Mouse (Mus musculus) limb, embryonic 11.5 days (tissue): Measurements from ENCODE around the gene Atf6b. TPM values are rescaled to one million over a fixed set of nuclear protein-coding genes. Genes with fewer than 3 reads are reported as not detected.

Experiments used
- ATAC-seq: fragments of 200-750 bp; cut with Nextera tagmentation; 2 replicates; pipeline ENCODE4 v1.8.0; 2017; ENCODE audit warnings: low read depth; ENCODE audit not compliant: insufficient number of reproducible peaks, low FRiP score, low TSS enrichment
- DNase-seq: peaks from one replicate; pipeline ENCODE4 v3.0.0-alpha.2; 2015; ENCODE audit warnings: low spot score
- H3K27ac ChIP-seq: fragments of 300-500 bp; sonication (generic); replicated peaks from 2 replicates; pipeline ENCODE4 v1.5.1; 2014; ENCODE audit warnings: low read depth, mild to moderate bottlenecking, low read length
- H3K27me3 ChIP-seq: fragments of 300-500 bp; sonication (generic); 2 replicates; pipeline ENCODE4 v1.6.1; 2014; ENCODE audit warnings: mild to moderate bottlenecking, low read length, mixed read lengths; ENCODE audit not compliant: control insufficient read depth, insufficient read depth
- H3K36me3 ChIP-seq: fragments of 300-500 bp; sonication (generic); 2 replicates; pipeline ENCODE4 v1.6.1; 2014; ENCODE audit warnings: mild to moderate bottlenecking, low read length, moderate library complexity, mixed read lengths; ENCODE audit not compliant: control insufficient read depth, insufficient read depth
- H3K4me1 ChIP-seq: fragments of 300-500 bp; sonication (generic); 2 replicates; pipeline ENCODE4 v1.6.1; 2014; ENCODE audit warnings: low read length, mixed read lengths; ENCODE audit not compliant: control insufficient read depth, insufficient read depth
- H3K4me2 ChIP-seq: fragments of 300-500 bp; sonication (generic); 2 replicates; pipeline ENCODE4 v1.6.1; 2014; ENCODE audit warnings: low read depth, mild to moderate bottlenecking, moderate library complexity; ENCODE audit not compliant: severe bottlenecking
- H3K4me3 ChIP-seq: fragments of 300-500 bp; sonication (generic); 2 replicates; pipeline ENCODE4 v1.5.1; 2014; ENCODE audit warnings: low read depth, low read length
- H3K9ac ChIP-seq: fragments of 300-500 bp; sonication (generic); 2 replicates; pipeline ENCODE4 v1.6.1; 2014; ENCODE audit warnings: mild to moderate bottlenecking, low read length
- H3K9me3 ChIP-seq: fragments of 300-500 bp; sonication (generic); 2 replicates; pipeline ENCODE4 v1.6.1; 2016; ENCODE audit warnings: low read length; ENCODE audit not compliant: control insufficient read depth
- whole genome bisulfite sequencing: fragments of 180-500 bp; shearing (Covaris S2); extraction: QIAGEN DNeasy Blood & Tissue Kit; methylation state at CpG from one replicate; pipeline ENCODE4 v1.1.7; 2014; 5-methylcytosine and 5-hydroxymethylcytosine counted together
- polyA plus RNA-seq: library from polyadenylated mRNA; unstranded; fragments of >200 nt; fragmentation: Nextera tagmentation; extraction: Ambion mirVana; gene quantifications from 2 replicates; pipeline ENCODE4 v1.2.1, GENCODE M21; 2014

The Atf6b gene
- polyA plus RNA-seq, 1 experiment from 2014 or later = 63.4 TPM

DNA sequence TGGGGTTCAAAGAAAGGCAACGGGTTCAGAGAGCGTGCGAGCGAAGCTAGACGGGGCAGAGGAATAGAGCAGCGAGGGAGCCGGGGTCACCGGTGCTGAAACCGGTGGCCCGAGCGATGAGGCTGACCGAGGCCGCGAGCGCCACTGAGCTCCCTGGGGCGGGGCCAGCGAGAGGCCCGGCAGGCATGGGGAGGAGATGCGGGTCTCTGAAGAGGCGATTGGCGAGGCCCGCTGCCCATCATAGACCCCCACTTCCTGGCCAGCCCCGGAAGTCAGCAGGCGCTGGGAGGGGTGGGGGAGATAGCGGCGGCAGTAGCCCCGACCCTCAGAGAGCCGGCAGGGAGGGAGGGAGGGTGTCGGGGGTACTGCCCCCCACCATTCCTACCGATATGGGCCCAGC, 41.3 kb upstream of the Atf6b start:
- Histone ChIP-seq H3K4me2 (peak overlapping the region; percentile 93), H3K9me3 (no peaks in the 10 kb centered on the region), H3K36me3 (peaks cover 4% of the 10 kb centered on the region; the same call in 1 of the 2 replicates), H3K4me1 (peaks cover 16% of the 10 kb centered on the region), H3K27ac (peak overlapping the region; percentile 72; the same call in 1 of the 2 replicates), H3K4me3 (peak overlapping the region; percentile 96), H3K9ac (peak overlapping the region; percentile 89), H3K27me3 (no peaks in the 10 kb centered on the region)
- WGBS = under 1% methylated on average over 23 of the region's 30 CpGs
- DNase-seq (peak; percentile 97), ATAC-seq (peak; percentile 14)

DNA sequence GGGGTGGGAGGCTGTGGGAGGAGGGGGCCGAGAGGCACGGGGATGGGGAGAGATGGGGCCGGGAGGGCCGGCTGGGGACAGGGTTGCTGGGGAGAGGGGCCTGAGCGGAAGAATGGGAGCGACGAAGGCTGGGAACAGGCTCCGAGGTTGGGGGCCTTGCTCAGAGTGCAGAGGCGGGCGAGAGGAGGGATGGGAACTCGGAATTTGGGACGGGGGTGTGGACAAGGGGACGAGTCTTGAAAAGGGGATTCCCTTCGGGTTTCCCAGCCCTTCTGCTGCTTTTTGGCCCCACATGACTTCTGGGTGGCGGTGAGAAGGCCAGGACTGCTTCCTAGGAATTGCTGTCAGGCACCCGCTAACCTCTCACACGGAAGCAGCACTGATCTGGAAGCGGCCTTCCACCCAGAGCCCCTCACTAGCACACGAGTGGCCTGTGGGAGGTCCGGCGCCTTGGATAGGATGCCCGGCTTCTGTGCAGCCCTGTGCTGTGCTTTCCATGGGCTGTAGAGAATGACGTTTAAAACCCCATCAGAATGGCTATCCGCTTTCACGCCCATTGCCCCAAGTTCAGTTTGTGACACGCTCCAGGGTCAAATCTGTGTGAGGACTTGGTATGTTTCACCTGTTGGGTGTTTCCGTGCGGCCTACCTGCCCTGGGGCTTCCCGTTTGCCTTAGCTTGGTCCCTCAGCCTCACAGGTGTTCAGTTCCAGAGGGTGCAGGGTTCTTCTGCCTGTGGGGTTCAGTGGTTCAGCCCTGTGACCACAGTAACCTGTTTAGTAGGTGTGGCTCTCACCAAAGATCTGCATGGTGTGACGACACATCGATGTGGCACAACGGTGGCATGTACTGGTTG, 40.5 kb upstream of the Atf6b start:
- WGBS = 18% methylated on average over 31 of the region's 32 CpGs
- ATAC-seq (no peak), DNase-seq (no peak)
- peak overlapping the region; percentile 68; the same call in 1 of the 2 replicates for H3K27ac ChIP-seq
- H3K4me2 ChIP-seq = peak overlapping the region; percentile 93
- peak overlapping the region; percentile 96 for H3K4me3 ChIP-seq
- H3K4me1 ChIP-seq = peaks cover 16% of the 10 kb centered on the region
- H3K9ac ChIP-seq = peak overlapping the region; percentile 89
- peaks cover 8% of the 10 kb centered on the region; the same call in 1 of the 2 replicates for H3K36me3 ChIP-seq
- no peaks in the 10 kb centered on the region for H3K9me3 ChIP-seq
- no peaks in the 10 kb centered on the region for H3K27me3 ChIP-seq

DNA sequence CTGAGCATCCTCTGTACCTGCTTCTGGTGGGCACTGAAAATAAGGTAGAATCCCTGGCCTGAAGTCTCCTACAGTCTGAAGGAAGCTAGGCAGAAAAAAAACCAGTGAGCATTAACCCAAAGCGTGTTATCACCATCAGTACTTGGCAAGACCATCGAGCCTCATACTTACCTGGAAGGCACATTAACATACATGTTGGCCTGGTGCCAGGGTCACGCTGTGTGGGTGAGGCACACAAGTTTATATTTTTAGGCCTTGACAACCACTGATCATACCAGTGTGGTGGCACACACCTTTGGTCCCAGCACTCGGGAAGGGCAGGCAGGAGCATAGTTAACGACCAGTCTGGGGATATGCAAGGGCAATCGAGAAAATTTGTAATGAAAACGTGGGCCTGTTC, 38.9 kb upstream of the Atf6b start:
- no peak for ATAC-seq
- no peak for DNase-seq
- no peak overlapping the region for H3K4me2 ChIP-seq
- no peak overlapping the region for H3K4me3 ChIP-seq
- H3K36me3 ChIP-seq = peaks cover 18% of the 10 kb centered on the region
- 92% methylated on average over 7 of the region's 7 CpGs for WGBS
- H3K9me3 ChIP-seq = no peaks in the 10 kb centered on the region
- no peak overlapping the region for H3K9ac ChIP-seq
- no peak overlapping the region for H3K27ac ChIP-seq
- no peaks in the 10 kb centered on the region for H3K27me3 ChIP-seq
- H3K4me1 ChIP-seq = peaks cover 14% of the 10 kb centered on the region

DNA sequence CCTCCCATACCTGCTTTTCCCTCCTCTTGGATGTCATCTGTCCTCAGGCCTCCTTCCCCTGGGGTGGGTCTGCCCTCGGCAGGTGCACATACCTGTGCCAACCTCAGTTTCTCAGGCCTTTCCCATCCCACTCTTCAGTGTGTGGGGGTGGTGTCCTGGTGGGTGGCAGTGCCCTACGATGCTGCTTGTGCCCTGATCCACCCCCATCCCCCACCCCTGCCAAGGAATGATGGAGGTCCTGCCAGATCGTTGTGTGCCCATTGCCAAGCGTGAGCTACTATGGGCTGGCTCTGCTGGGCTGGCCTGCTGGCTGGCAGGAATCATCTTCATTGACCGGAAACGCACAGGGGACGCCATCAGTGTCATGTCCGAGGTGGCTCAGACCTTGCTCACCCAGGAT, 35.9 kb upstream of the Atf6b start:
- 92% methylated on average over 8 of the region's 8 CpGs for WGBS
- no peak overlapping the region for H3K4me3 ChIP-seq
- H3K4me1 ChIP-seq = peaks cover 6% of the 10 kb centered on the region
- H3K9ac ChIP-seq = no peak overlapping the region
- DNase-seq = no peak
- H3K9me3 ChIP-seq = no peaks in the 10 kb centered on the region
- ATAC-seq = no peak
- no peak overlapping the region for H3K27ac ChIP-seq
- peaks cover 25% of the 10 kb centered on the region for H3K36me3 ChIP-seq
- H3K27me3 ChIP-seq = no peaks in the 10 kb centered on the region
- no peak overlapping the region for H3K4me2 ChIP-seq

DNA sequence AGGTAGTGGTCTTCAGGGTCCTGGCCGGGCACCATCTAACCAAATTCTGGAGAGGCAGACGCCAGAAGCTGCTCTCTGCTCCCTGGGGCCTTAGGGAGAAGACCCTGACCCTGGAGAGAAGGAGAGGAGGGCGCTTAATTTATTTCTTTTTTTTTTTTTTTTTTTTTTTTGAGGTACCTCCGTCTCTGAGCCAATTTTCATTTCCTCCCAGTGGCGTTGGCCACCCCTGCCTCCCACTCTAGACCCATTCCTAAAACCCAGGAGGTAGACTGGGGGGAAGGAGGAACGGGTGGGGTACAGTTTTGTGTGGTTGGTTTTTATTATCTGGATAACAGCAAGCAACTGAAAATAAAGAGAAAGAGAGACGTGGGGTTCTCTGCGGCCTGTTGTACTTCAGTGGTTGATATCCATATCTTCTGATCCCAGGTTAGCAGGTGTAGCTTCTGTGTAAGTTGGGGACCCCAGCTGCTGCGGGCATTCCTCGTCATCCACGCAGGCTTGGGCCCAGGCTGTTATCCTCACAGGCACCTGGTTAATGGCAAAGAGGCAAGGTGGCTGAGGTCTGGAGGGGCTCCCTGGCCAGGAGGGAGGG, 33.8 kb upstream of the Atf6b start:
- Histone ChIP-seq H3K4me3 (no peak overlapping the region), H3K9me3 (no peaks in the 10 kb centered on the region), H3K36me3 (peaks cover 25% of the 10 kb centered on the region), H3K9ac (no peak overlapping the region), H3K4me1 (no peaks in the 10 kb centered on the region), H3K27me3 (no peaks in the 10 kb centered on the region), H3K4me2 (no peak overlapping the region; the same call in 1 of the 2 replicates), H3K27ac (no peak overlapping the region)
- 86% methylated on average over 11 of the region's 11 CpGs for WGBS
- DNase-seq (no peak), ATAC-seq (no peak)

DNA sequence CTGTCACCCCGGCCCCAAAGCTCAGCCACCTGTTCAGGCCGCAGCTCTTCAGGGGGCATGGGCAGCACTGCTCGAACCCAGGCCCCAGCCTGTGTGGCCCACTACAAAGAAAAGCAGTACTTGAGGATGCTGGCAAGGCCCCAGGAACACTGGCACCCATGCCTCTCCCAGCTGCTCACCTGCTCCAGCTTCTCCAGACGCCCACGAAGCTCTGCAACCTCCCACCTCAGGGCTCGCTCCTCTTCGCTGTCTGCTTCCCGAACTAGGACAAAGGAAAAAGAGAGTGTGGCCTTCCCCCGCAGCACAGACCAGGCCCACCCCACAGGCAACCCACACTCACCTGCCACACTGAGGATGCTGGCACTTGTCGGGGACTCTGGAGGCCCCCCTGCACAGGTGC, 33.1 kb upstream of the Atf6b start:
- Histone ChIP-seq H3K4me3 (no peak overlapping the region), H3K36me3 (peaks cover 25% of the 10 kb centered on the region), H3K9me3 (no peaks in the 10 kb centered on the region), H3K27ac (no peak overlapping the region), H3K9ac (no peak overlapping the region), H3K27me3 (no peaks in the 10 kb centered on the region), H3K4me2 (no peak overlapping the region), H3K4me1 (no peaks in the 10 kb centered on the region)
- ATAC-seq (no peak), DNase-seq (no peak)
- WGBS = 86% methylated on average over 10 of the region's 10 CpGs

DNA sequence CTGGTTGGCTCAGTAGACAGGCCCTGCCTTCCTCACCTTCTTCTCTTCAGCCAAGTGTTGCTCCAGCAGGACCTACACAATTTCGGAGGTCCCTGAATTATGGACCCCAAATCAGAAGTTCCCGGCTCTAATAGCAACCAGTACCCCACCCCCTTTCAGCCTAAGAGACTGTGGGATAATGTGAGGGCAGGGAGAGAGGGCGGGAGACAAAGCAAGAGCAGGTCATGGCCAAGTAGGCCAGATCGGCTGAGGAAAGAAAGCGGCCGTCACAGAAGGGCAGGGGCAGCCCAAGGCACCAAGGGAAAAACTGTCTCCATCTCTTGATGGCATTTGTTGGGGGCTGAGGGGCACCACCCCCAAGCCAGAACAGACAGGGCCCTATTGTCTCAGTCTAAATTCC, 31.1 kb upstream of the Atf6b start, which contains the start of gene Egfl8:
TSS of gene Egfl8 (minus strand) at position 101 of the 400 bp plus-strand sequence.
- DNase-seq (no peak), ATAC-seq (no peak)
- H3K9ac ChIP-seq = no peak within 1 kb of the TSS
- H3K9me3 ChIP-seq = no peaks in the 10 kb centered on the region
- no peak within 1 kb of the TSS for H3K4me2 ChIP-seq
- no peaks in the 10 kb centered on the region for H3K27me3 ChIP-seq
- no peaks in the 10 kb centered on the region for H3K4me1 ChIP-seq
- WGBS = 83% methylated on average over 6 of the region's 6 CpGs
- H3K27ac ChIP-seq = no peak within 1 kb of the TSS
- peaks cover 24% of the 10 kb centered on the region for H3K36me3 ChIP-seq
- H3K4me3 ChIP-seq = no peak within 1 kb of the TSS

DNA sequence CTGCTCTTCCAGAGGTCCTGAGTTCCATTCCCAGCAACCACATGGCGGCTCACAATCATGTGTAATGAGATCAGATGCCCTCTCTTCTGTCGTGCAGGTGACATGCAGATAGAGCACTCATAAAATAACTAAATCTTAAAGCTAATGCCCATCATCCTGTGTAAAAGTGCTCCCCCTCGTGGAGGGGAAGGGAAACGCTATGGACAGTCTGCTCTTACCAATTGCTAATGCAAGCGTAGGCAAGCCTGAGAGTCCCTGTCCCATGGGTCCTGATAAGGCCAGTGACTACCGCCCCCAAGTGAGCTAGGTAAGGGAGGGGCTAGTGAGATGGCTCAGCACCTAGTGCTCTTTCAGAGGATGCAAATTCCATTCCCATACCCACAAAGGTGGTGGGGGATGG, 27.9 kb upstream of the Atf6b start:
- Histone ChIP-seq H3K27me3 (no peaks in the 10 kb centered on the region), H3K27ac (no peak overlapping the region), H3K4me1 (no peaks in the 10 kb centered on the region), H3K4me3 (no peak overlapping the region), H3K9me3 (no peaks in the 10 kb centered on the region), H3K9ac (no peak overlapping the region), H3K36me3 (peaks cover 2% of the 10 kb centered on the region; the same call in 1 of the 2 replicates), H3K4me2 (no peak overlapping the region)
- 21% methylated on average over 6 of the region's 6 CpGs for WGBS
- peak; percentile 74 for DNase-seq
- ATAC-seq = no peak
